In genomic region chr4:116627722-116628662, GRCm38 (mm10) we compare ENCODE assay signal across 8 mouse cellular contexts. TPM values are rescaled to one million over a fixed set of nuclear protein-coding genes. Genes with fewer than 3 reads are reported as not detected.
A peak's percentile ranks its signal among the peaks of the same experiment; 100 is the strongest.
DNase-seq lines count a peak whose midpoint lies in the region; ATAC-seq and TF ChIP-seq lines count a peak whose summit lies in the region.

Gene Nasp, minus strand, starts transcription at chr4:116627941.

- H3K9me3 ChIP-seq in hindbrain, postnatal 0 days (ENCODE audit: low read length), result no peaks in the 10 kb centered on the region

- H3K36me3 ChIP-seq in hindbrain, postnatal 0 days (ENCODE audit: insufficient read depth, low read length), result no peaks in the 10 kb centered on the region

- H3K9ac ChIP-seq in hindbrain, postnatal 0 days (replicated peaks; ENCODE audit: low read length), result peak within 1 kb of the TSS; percentile 85

- H3K4me2 ChIP-seq in hindbrain, postnatal 0 days (ENCODE audit: low read depth, low read length), result peak within 1 kb of the TSS; percentile 86

- H3K4me3 ChIP-seq in gastrocnemius, adult 2 months, result peak within 1 kb of the TSS; percentile 93
- H3K4me3 ChIP-seq in hindbrain, postnatal 0 days (ENCODE audit: low read length), result peak within 1 kb of the TSS; percentile 80
- H3K4me3 ChIP-seq in left cerebral cortex, adult 2 months, result peak within 1 kb of the TSS; percentile 99

- intact Hi-C loops in gastrocnemius, adult 2 months (cut with DNase I), result no loop called here
- intact Hi-C loops in left cerebral cortex, adult 2 months (cut with DNase I), result loop anchor here (2.0 to 5.0 kb wide), 2 partner anchors 23 to 71 kb away; partner anchors contain the start of genes Akr1a1, Gpbp1l1 and Tmem69

- DNase-seq in ZHBTc4 (ENCODE audit: low read depth, low spot score), result peak; percentile 89
- DNase-seq in cerebellum, postnatal 4 days (ENCODE audit: low spot score in 2 of 2), result peak; percentile 32 to 67
- peak; percentile 83 for DNase-seq in gastrocnemius, adult 2 months
- DNase-seq in hindbrain, postnatal 0 days (ENCODE audit: low spot score), result peak; percentile 93
- peak; percentile 71 to 74 for DNase-seq in left cerebral cortex, adult 2 months (ENCODE audit: extremely low spot score in 1 of 2, low spot score in 2 of 2)
- peak; percentile 79 to 90 for DNase-seq in right cerebral cortex, adult 2 months (ENCODE audit: low spot score in 2 of 2)
- DNase-seq in urinary bladder, postnatal 36 days (ENCODE audit: low spot score in 2 of 2), result peak; percentile 72 to 77

- H3K4me1 ChIP-seq in hindbrain, postnatal 0 days (ENCODE audit: insufficient read depth, low read length), result 0 out of 2 replicates have a peak, but pooled peaks cover 9% of the 10 kb centered on the region

- 8% methylated on average over 23 of the region's 23 CpGs for WGBS in hindbrain, postnatal 0 days

- no peak for TF ChIP-seq CTCF in gastrocnemius, adult 2 months (IDR thresholded peaks at IDR 0.05)
- TF ChIP-seq CTCF in hindbrain, postnatal 0 days (IDR thresholded peaks at IDR 0.05; ENCODE audit: low read depth), result no peak
- no peak for TF ChIP-seq CTCF in left cerebral cortex, adult 2 months (IDR thresholded peaks at IDR 0.05)

- H3K27me3 ChIP-seq in hindbrain, postnatal 0 days (ENCODE audit: insufficient read depth, low read length), result no peaks in the 10 kb centered on the region

- peak within 1 kb of the TSS; percentile 87 for H3K27ac ChIP-seq in gastrocnemius, adult 2 months
- peak within 1 kb of the TSS; percentile 94 for H3K27ac ChIP-seq in hindbrain, postnatal 0 days
- H3K27ac ChIP-seq in left cerebral cortex, adult 2 months, result peak within 1 kb of the TSS; percentile 72

- peak; percentile 85 for ATAC-seq in hindbrain, postnatal 0 days
- peak; percentile 87 for ATAC-seq in megakaryocyte, adult 5-6 weeks (ENCODE audit: poor library complexity, severe bottlenecking)

RNA-seq across cellular contexts. Expression of gene Nasp, which starts in this region (rescaled TPM):
- 10 to 100 TPM; 11.5 to 11.8 TPM for total RNA-seq in gastrocnemius, adult 2 months (2021)
- total RNA-seq in hindbrain, postnatal 0 days (2014; rRNA removed), result 40.5 and 53.2 TPM in 2 replicates
- polyA plus RNA-seq in hindbrain, postnatal 0 days (2015; fragmentation: Nextera tagmentation; extraction: Ambion mirVana), result 73.9 and 78.7 TPM in 2 replicates
- total RNA-seq in left cerebral cortex, adult 2 months (2021), result 10 to 100 TPM; 32.6 to 34.9 TPM
- 95.7 and 101 TPM in 2 replicates for total RNA-seq in megakaryocyte, adult 5-6 weeks (2015)
- 225 and 236 TPM in 2 replicates for total RNA-seq in megakaryocyte, adult 5-6 weeks (2017)

Comparison
In these comparisons a context has a peak if more than half of its experiments do, and no peak if none do; other contexts are left out.
1. Peak in every context shown above with its lines: DNase-seq, ATAC-seq, H3K4me3 ChIP-seq and H3K27ac ChIP-seq.